Mouse (Mus musculus) embryonic facial prominence, embryonic 13.5 days (tissue): ENCODE results near the gene Abca8a. TPM values are rescaled to one million over a fixed set of nuclear protein-coding genes. Genes with fewer than 3 reads are reported as not detected.

ENCODE experiments used
- ATAC-seq: fragments of 200-750 bp; cut with Nextera tagmentation; 2 replicates; pipeline ENCODE4 v1.8.0; 2017; ENCODE audit warnings: low read depth; ENCODE audit not compliant: insufficient number of reproducible peaks, insufficient read depth, low FRiP score, low TSS enrichment
- H3K27ac ChIP-seq: fragments of 300-500 bp; sonication (generic); 2 replicates; pipeline ENCODE4 v1.5.1; 2015; ENCODE audit warnings: moderate library complexity, mild to moderate bottlenecking, inconsistent platforms
- H3K27me3 ChIP-seq: fragments of 300-500 bp; sonication (generic); 2 replicates; pipeline ENCODE4 v1.6.1; 2015; ENCODE audit warnings: mild to moderate bottlenecking, inconsistent platforms
- H3K36me3 ChIP-seq: fragments of 300-500 bp; sonication (generic); 2 replicates; pipeline ENCODE4 v1.6.1; 2015; ENCODE audit warnings: mild to moderate bottlenecking, inconsistent platforms
- H3K4me1 ChIP-seq: fragments of 300-500 bp; sonication (generic); 2 replicates; pipeline ENCODE4 v1.6.1; 2015; ENCODE audit warnings: inconsistent platforms
- H3K4me2 ChIP-seq: fragments of 300-500 bp; sonication (generic); 2 replicates; pipeline ENCODE4 v1.6.1; 2015; ENCODE audit warnings: moderate library complexity, mild to moderate bottlenecking, inconsistent platforms
- H3K4me3 ChIP-seq: fragments of 300-500 bp; sonication (generic); 2 replicates; pipeline ENCODE4 v1.5.1; 2015; ENCODE audit warnings: mild to moderate bottlenecking, inconsistent platforms
- H3K9ac ChIP-seq: fragments of 300-500 bp; sonication (generic); 2 replicates; pipeline ENCODE4 v1.6.1; 2015; ENCODE audit warnings: mild to moderate bottlenecking, inconsistent platforms
- H3K9me3 ChIP-seq: fragments of 300-500 bp; sonication (generic); 2 replicates; pipeline ENCODE4 v1.6.1; 2016; ENCODE audit warnings: inconsistent platforms
- WGBS: fragments of 180-500 bp; shearing (Covaris S2); methylation state at CpG from one replicate; pipeline ENCODE4 v1.1.7; 2015; ENCODE audit warnings: mixed read lengths; 5-methylcytosine and 5-hydroxymethylcytosine counted together
- polyA plus RNA-seq: library from polyadenylated mRNA; unstranded; fragments of >200 nt; fragmentation: Nextera tagmentation; extraction: Ambion mirVana; gene quantifications from 2 replicates; pipeline ENCODE4 v1.2.1, GENCODE M21; 2015

Abca8a gene
- polyA plus RNA-seq, 1 experiment from 2014 or later: 2.3 TPM

DNA sequence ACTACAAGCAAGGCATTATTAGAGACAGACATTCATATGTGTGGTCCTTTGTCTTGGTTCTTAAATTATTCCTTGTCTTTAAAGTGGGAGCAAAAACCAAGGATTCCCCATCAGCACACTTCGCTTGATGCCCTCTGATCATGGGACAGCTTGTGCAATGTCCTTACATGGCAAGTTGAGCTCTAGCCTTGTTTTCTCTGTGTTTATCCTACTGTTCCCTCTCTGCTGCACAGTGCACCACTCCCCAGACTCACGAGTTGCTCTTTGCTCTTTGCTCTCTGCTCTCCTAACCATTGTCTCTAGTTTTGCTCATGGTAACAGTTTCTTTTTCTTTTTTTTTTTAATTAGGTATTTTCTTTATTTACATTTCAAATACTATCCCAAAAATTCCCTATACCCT, 35.7 kb downstream of the Abca8a start:
- no peak for ATAC-seq
- WGBS: 77% methylated on average over 2 of the region's 2 CpGs
- Histone ChIP-seq H3K4me2 (no peak overlapping the region), H3K27ac (no peak overlapping the region), H3K4me1 (no peaks in the 10 kb centered on the region), H3K9me3 (no peaks in the 10 kb centered on the region), H3K4me3 (no peak overlapping the region), H3K36me3 (no peaks in the 10 kb centered on the region), H3K27me3 (no peaks in the 10 kb centered on the region), H3K9ac (no peak overlapping the region)

DNA sequence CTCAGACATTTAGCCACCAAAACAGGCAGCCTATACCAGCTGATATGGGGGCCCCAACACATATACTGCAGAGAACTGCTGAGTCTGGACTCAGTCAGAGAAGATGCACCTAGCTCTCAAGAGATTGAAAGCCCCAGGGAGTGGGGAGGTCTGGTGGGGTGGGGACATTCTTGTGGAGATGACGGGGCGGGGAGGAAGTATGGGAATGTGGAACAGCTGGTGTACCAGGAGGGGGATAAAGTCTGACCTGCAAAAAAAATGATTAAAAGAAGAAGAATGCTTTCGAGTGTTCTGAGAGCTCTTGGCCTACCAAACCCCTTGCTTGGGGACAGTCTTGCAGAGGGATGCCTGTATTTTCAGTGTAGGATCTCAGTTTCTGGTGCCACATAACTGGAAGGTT, 42.1 kb downstream of the Abca8a start:
- H3K9ac ChIP-seq: no peak overlapping the region
- WGBS: 58% methylated on average over 3 of the region's 3 CpGs
- ATAC-seq: no peak
- H3K27me3 ChIP-seq: no peaks in the 10 kb centered on the region
- no peak overlapping the region for H3K4me3 ChIP-seq
- H3K4me1 ChIP-seq: no peaks in the 10 kb centered on the region
- no peak overlapping the region for H3K4me2 ChIP-seq
- no peaks in the 10 kb centered on the region for H3K36me3 ChIP-seq
- no peaks in the 10 kb centered on the region for H3K9me3 ChIP-seq
- H3K27ac ChIP-seq: no peak overlapping the region

DNA sequence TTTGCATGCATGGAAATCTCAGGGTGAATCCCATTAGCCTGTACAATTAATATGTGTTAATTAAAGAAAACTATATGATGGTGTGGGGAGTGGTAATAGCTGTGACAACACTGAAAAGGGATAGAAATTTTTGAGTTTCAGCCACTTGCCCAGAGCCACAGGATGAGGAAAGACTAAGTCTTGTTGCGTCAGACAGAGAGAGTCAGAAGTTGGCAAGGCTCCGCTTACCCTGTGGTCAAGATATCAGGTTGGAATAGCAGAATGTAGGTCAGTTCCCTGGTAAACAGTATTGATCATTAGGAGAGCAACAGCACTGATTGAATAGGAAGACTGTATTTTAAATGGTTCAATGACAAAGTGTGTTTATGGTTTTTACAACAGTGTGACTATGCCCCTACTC, 58.0 kb downstream of the Abca8a start:
- Histone ChIP-seq H3K4me2 (no peak overlapping the region), H3K4me3 (no peak overlapping the region), H3K27ac (no peak overlapping the region), H3K36me3 (no peaks in the 10 kb centered on the region), H3K4me1 (peaks cover 12% of the 10 kb centered on the region), H3K9me3 (no peaks in the 10 kb centered on the region), H3K27me3 (no peaks in the 10 kb centered on the region), H3K9ac (no peak overlapping the region)
- no peak for ATAC-seq
- 92% methylated on average over 2 of the region's 2 CpGs for WGBS

DNA sequence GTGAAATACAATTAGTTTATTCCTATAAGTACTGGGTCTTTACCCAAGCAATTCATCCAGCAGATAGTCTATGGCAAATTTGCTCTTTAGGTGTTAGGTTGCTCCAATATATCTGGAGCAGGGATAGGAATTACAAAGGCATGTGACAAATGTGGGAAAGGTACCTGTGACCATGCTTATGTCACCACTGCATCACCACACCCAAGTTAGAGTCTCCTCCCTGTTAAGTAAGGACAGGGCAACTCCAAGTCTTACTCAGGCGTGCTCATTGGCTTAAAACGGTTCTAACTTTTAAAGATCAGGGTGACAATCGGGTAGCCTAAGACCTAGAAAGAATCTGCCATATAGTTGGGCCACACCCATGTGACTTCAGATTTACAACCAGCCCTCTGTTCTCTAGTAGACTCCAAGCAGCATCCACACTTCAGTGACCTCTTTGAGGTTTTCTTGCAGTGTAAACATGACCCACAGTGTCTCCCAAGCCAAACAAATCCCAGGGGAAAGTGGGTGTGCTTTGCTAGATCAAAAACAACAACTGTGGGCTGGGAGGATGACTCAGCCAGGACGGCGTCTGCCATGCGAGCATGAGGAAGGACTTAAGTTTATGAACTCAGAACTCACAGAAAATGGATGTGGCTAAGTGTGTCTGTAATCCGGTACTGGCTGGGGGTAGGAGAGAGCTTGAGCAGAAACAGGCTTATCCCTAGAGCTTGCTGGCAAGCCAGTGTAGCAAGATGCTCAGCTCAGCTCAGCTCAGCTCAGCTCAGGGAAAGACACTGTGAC, 66.7 kb downstream of the Abca8a start:
- no peak for ATAC-seq
- Histone ChIP-seq H3K36me3 (no peaks in the 10 kb centered on the region), H3K4me3 (no peak overlapping the region), H3K27ac (no peak overlapping the region), H3K27me3 (no peaks in the 10 kb centered on the region), H3K4me2 (no peak overlapping the region), H3K9me3 (no peaks in the 10 kb centered on the region), H3K9ac (no peak overlapping the region), H3K4me1 (no peaks in the 10 kb centered on the region)
- WGBS: 57% methylated on average over 7 of the region's 7 CpGs

DNA sequence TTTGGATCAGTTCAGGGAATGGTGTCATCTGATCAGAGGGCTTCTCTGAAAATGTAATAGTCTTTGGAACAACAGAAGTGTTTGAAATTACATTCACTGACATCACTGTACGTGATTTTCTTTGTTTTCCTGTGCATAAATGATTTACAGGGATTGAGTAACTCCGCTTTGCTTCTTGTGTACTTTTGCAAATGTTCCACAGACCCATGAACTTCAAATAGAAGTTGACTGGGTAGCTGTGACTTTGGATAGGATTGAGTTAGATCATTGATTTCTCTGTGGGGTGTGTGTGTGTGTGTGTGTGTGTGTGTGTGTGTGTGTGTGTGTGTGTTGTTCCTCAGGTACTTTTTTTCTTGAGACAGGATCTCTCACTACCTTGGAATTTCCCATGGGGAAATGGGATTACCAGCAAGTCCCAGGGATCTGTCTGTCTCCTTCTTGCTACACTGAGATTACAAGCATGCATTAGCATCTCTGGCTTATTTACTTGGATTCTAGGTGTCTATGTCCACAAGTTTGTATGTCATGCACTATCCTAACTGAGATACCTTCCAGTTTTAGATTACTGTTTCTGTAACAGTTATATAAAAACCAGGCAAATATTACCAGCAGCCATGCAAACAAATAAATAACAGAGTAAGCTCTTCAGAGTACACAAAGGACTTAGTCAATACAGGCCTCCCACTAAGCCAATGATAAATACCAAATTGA, 84.8 kb downstream of the Abca8a start:
- H3K27me3 ChIP-seq: no peaks in the 10 kb centered on the region
- H3K4me1 ChIP-seq: no peaks in the 10 kb centered on the region
- ATAC-seq: no peak
- no peak overlapping the region for H3K27ac ChIP-seq
- H3K36me3 ChIP-seq: no peaks in the 10 kb centered on the region
- H3K9me3 ChIP-seq: no peaks in the 10 kb centered on the region
- no peak overlapping the region for H3K4me2 ChIP-seq
- H3K4me3 ChIP-seq: no peak overlapping the region
- no peak overlapping the region for H3K9ac ChIP-seq
- 78% methylated on average over 2 of the region's 2 CpGs for WGBS

DNA sequence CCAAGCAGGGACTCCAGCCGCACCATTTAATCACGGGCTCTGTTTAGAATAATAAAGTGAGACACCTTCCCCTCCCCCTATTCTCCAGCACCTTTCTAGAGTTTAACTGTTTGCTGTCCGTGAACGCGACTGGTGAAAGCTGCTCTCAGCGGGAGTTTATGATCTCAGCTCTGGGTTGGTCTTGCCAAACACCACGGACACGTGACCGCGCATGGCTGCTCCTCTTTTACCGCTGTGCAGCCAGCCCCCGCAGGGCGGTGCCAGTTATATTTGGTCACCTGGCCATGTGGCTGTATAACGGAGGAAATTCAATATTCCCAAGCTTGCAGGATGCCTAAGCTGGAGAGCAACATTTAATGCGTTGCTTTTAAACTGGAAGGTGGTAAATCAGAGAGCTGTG, 100.2 kb downstream of the Abca8a start, which contains the start of gene Abca8b:
TSS of gene Abca8b (minus strand) at position 222 of the 400 bp plus-strand sequence.
- peaks cover 13% of the 10 kb centered on the region; the same call in 1 of the 2 replicates for H3K4me1 ChIP-seq
- no peaks in the 10 kb centered on the region for H3K9me3 ChIP-seq
- H3K27ac ChIP-seq: no peak within 1 kb of the TSS
- peak within 1 kb of the TSS; percentile 58; the same call in 1 of the 2 replicates for H3K9ac ChIP-seq
- H3K27me3 ChIP-seq: no peaks in the 10 kb centered on the region
- peak within 1 kb of the TSS; percentile 78 for H3K4me2 ChIP-seq
- WGBS: under 1% methylated on average over 15 of the region's 15 CpGs
- peak within 1 kb of the TSS; percentile 46 for H3K4me3 ChIP-seq
- no peaks in the 10 kb centered on the region for H3K36me3 ChIP-seq
- ATAC-seq: peak; percentile 74

DNA sequence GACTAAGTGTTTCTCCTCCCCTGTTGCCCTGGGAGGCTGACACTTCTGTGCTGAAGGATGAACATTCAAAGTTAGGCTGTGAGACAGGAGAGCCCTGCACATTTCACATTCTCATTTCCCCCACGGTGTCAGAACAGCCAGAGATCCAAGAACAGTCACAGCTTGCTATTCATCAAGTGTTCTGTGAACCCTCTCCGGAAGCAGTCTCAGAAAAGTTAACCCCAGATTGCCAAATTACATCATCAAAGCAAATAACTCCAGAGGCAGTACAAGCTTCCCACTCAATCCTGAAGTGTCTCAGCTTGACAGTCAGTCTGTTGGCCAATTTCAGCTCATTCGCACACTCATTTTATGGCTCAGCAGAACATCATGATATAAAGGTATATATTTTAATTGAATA, 100.8 kb downstream of the Abca8a start:
- ATAC-seq: no peak
- H3K27me3 ChIP-seq: no peaks in the 10 kb centered on the region
- peak overlapping the region; percentile 46 for H3K4me3 ChIP-seq
- H3K9me3 ChIP-seq: no peaks in the 10 kb centered on the region
- 8% methylated on average over 3 of the region's 3 CpGs for WGBS
- H3K27ac ChIP-seq: no peak overlapping the region
- H3K4me1 ChIP-seq: peaks cover 13% of the 10 kb centered on the region; the same call in 1 of the 2 replicates
- H3K36me3 ChIP-seq: no peaks in the 10 kb centered on the region
- peak overlapping the region; percentile 78 for H3K4me2 ChIP-seq
- no peak overlapping the region for H3K9ac ChIP-seq

DNA sequence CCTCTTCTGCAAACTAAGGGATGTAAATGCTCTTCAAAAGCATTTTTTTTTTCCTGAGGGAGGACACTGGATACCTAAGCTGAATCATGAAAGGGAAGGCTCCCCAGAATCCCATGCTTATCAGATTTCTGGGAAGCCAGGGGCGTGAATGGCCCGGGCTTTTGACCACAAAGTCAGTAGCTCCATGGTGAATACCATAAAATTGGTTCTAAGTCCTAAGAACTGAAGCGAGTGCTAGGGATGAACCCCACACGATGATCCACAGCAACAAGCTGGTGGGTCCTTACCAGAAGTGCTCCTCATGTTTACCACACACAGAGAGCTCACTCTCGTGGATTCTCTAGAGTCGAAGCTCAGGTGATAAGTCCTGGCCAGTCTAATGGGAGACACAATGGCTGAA, 101.8 kb downstream of the Abca8a start:
- no peak overlapping the region for H3K4me3 ChIP-seq
- peaks cover 13% of the 10 kb centered on the region; the same call in 1 of the 2 replicates for H3K4me1 ChIP-seq
- H3K27ac ChIP-seq: no peak overlapping the region
- H3K27me3 ChIP-seq: no peaks in the 10 kb centered on the region
- H3K4me2 ChIP-seq: 0 out of 2 replicates have a peak overlapping the region, but pooled peaks have one; percentile 78
- H3K36me3 ChIP-seq: no peaks in the 10 kb centered on the region
- WGBS: 38% methylated on average over 6 of the region's 6 CpGs
- ATAC-seq: no peak
- no peak overlapping the region for H3K9ac ChIP-seq
- no peaks in the 10 kb centered on the region for H3K9me3 ChIP-seq

DNA sequence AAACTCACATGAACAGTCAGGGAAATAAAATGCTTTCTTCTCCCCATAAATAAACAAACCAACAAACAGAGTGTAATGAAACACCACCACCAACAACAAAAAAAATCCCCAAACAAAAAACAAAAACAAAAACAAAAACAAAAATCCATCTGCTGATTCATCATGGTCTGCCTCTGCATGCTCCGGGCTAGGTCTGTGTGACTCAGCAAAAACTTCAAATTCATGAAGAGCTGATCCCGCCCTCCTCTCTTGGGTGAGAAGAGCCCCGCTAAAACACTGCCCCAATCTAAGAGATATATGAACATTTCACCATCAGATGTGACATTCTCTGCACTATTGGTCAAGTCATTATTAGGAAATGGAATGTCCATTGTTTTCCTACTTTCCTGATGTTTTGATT, 104.5 kb downstream of the Abca8a start:
- H3K27ac ChIP-seq: no peak overlapping the region
- H3K36me3 ChIP-seq: no peaks in the 10 kb centered on the region
- 79% methylated on average over 3 of the region's 3 CpGs for WGBS
- H3K9me3 ChIP-seq: no peaks in the 10 kb centered on the region
- no peak overlapping the region for H3K9ac ChIP-seq
- peaks cover 17% of the 10 kb centered on the region for H3K4me1 ChIP-seq
- ATAC-seq: no peak
- H3K27me3 ChIP-seq: no peaks in the 10 kb centered on the region
- no peak overlapping the region for H3K4me3 ChIP-seq
- H3K4me2 ChIP-seq: no peak overlapping the region

DNA sequence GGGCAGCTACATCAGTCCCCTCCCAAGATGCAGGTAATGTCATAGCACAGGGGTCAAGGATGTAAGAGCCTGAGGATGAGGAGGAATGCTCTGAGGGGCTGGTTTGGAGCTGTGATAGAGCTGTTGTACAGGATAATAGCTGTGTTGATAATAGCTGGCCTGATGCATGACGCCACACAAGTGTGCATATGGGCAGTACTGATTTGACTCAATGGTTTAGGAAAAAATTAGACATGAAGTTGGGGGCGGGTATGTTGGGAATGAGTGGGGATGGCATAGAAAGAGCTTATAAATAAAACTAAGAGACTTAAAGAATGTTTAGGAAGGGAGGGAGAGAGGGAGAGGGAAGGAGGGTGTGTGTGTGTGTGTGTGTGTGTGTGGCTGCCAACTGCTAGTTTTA, 105.5 kb downstream of the Abca8a start:
- H3K9me3 ChIP-seq: no peaks in the 10 kb centered on the region
- ATAC-seq: no peak
- peaks cover 14% of the 10 kb centered on the region for H3K4me1 ChIP-seq
- H3K36me3 ChIP-seq: no peaks in the 10 kb centered on the region
- H3K9ac ChIP-seq: no peak overlapping the region
- WGBS: 74% methylated on average over 2 of the region's 2 CpGs
- H3K27me3 ChIP-seq: no peaks in the 10 kb centered on the region
- H3K4me2 ChIP-seq: no peak overlapping the region
- no peak overlapping the region for H3K27ac ChIP-seq
- no peak overlapping the region for H3K4me3 ChIP-seq

DNA sequence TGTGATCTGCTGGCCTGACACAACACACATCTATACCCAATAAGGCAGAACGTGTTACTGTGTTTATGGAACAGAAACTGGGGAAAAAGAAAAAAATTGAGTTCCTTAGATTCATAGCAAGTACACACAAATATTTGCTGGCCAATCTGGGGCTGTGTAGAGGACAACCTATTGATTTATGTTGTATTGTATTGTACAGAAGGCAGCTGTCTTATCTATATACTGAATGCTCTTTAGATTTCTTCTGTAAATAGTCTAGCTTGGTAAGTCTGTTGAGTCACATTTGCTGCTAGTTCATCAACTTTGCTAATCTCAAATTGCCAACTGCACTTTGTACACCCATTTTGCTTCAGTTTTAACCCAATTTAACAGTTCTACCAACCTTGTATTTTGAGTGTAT, 107.6 kb downstream of the Abca8a start:
- Histone ChIP-seq H3K27me3 (no peaks in the 10 kb centered on the region), H3K27ac (no peak overlapping the region), H3K4me3 (no peak overlapping the region), H3K9ac (no peak overlapping the region), H3K4me1 (peaks cover 4% of the 10 kb centered on the region; the same call in 1 of the 2 replicates), H3K9me3 (peaks cover 4% of the 10 kb centered on the region; the same call in 1 of the 2 replicates), H3K36me3 (no peaks in the 10 kb centered on the region), H3K4me2 (no peak overlapping the region)
- no peak for ATAC-seq
- WGBS: 70% methylated on average over 1 of the region's 1 CpGs
